Mouse (Mus musculus) heart, postnatal 4 days (tissue): Measurements from ENCODE around the gene Casr. TPM values are rescaled to one million over a fixed set of nuclear protein-coding genes. Genes with fewer than 3 reads are reported as not detected.

Source experiments
- total RNA-seq, 2 experiments: library from RNA; stranded (reverse); gene quantifications; 2 replicates each; pipeline ENCODE4 v1.2.3; 2021

The Casr gene
- total RNA-seq, 2 experiments from 2014 or later = 0.14 to 0.33 TPM

Other genes starting within 250 kb of the Casr start
- gene BC117090, start 227.8 kb downstream of the Casr start, total RNA-seq = not detected
- gene BC100530, start 194.4 kb downstream of the Casr start, total RNA-seq = 1 to 10 TPM; 2.6 to 3.1 TPM
- gene Stfa2, start 153.7 kb downstream of the Casr start, total RNA-seq = 1 to 10 TPM; 2.6 to 3.0 TPM
- 1 to 10 TPM in 1 of 2 experiments, not detected in 1; 1.8 TPM for gene Stfa3, start 106.7 kb downstream of the Casr start, total RNA-seq
- under 1 TPM; 0.62 to 0.65 TPM for gene Cd86, start 103.9 kb upstream of the Casr start, total RNA-seq
- gene Ildr1, start 131.8 kb upstream of the Casr start, total RNA-seq = not detected
- 1 to 10 TPM; 2.1 to 3.5 TPM for gene Slc15a2, start 222.8 kb upstream of the Casr start, total RNA-seq